Mouse (Mus musculus): ENCODE data around the gene 5330417C22Rik.

DNA sequence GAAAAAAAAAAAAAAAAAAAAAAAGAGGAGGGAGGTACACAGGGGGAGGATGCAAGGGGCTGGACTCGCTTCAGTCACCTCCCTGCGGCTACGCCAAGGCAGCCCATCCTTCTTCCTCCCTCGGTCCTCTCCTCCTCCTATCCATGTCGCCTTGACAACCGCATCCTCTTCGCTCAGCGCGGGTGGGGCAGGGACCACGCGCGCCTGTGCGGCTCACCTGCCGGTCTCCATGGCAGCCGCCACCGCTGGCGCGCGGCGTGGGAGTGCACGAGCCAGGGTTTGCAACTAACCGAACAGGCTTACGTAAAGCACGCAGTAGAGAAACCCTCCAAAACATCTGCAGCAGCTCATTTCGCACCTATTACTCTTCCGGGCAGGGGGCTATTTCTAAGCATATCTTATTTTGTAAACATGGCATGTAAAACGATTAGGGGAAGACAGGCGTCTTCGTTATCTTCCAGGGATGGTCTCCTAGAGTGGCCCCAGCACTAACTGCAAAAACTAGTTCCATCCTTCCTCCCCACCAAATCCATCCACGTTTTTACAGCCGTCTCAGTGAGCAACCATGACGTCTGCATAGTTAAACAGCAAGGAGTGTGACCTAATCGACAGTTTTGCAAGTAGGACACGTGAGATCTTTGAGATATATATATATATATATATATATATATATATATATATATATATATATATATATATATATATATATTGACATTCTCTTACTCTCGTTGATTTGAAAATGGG lies at the start of gene 5330417C22Rik:
- TF ChIP-seq CTCF (IDR thresholded peaks at IDR 0.05 in 2 of 3, conservative IDR thresholded peaks at IDR 0.05 in 1 of 3; ENCODE audit: control insufficient read depth in 1 of 3, insufficient read depth in 1 of 3, low read depth in 2 of 3, low read length in 3 of 3, poor library complexity in 1 of 3, severe bottlenecking in 1 of 3) (no peak), EP300 (IDR thresholded peaks at IDR 0.05; ENCODE audit: low read depth in 1 of 2, low read length in 2 of 2) (no peak), POLR2A (IDR thresholded peaks at IDR 0.05; ENCODE audit: control insufficient read depth in 1 of 2, insufficient read depth in 1 of 2, low read depth in 1 of 2, low read length in 2 of 2, poor library complexity in 1 of 2) (no peak), MYB (IDR thresholded peaks at IDR 0.05; ENCODE audit: low read depth, low read length) (no peak), USF1 (IDR thresholded peaks at IDR 0.05; ENCODE audit: low read depth, low read length) (no peak), ZC3H11A (IDR thresholded peaks at IDR 0.05; ENCODE audit: low read depth, low read length) (no peak), CHD2 (IDR thresholded peaks at IDR 0.05; ENCODE audit: low read length) (no peak), POLR2AphosphoS5 (IDR thresholded peaks at IDR 0.05; ENCODE audit: borderline replicate concordance, low read depth, low read length) (no peak)

Data from MEL (cell line).